Mouse (Mus musculus): ENCODE results near the gene Sytl2.
A peak's percentile ranks its signal among the peaks of the same experiment; 100 is the strongest.

The Sytl2 gene

GRCm38 (mm10) chr7:90362788-90363187, 60.7 kb downstream of the Sytl2 start:
- DNase-seq (ENCODE audit: extremely low read depth, low read depth), result no peak

DNA sequence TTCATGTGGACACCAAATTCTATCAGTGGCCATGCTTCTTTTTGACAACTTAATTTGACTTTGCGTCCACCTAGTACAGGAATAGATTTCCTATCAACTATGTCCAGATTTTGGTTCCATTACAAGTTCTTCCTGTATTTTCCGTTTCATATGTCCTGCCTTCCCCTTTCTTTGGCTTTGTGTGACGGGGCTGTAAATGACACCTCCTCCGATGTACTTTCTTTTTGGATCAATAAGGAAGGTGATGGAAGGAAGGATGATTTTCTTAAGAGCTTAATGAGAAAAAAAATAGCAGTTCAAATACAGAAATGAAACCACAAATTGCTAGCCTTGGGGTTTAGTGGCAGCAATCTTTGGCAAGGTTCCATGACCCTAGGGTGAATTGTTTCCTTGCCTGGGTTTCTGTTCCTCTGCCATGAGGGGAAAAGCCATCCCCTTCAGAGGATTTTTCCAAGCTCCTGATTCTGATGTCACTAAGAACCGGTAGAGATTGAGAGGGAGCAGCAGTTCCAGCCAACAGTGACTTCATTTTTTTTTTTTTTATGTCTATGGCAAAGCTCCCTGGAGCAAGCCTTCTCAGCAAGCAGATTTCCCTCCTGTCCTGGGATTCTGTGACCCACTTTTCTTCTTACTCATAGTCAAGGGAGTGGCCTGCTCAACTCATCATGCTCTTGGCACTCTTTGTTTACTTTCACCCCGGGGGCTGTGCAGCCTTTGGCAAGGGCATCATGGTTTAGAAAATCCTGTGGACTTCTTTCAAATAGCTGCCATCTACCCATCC, 68.2 kb downstream of the Sytl2 start:
- DNase-seq (ENCODE audit: extremely low read depth, low read depth), result no peak

DNA sequence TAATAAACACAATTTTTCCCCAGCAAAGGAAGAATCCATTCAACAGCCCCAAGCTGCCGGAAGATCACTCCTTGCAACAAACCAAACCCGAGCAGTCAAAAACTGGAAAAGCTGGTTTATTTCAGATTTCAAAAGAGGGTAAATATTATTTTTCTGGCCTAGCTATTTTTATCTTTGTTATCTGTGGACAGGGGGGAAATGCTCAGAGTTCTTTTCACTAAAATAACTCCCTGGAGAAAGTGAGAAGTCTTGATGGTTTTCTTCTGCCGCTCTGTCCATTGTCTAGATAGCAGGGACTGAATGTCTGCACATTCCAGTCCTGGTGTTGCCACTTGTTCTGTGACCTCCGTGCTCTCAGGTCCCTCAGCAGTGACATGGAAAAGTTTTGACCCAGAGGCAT, 70.8 kb downstream of the Sytl2 start:
- no peak for DNase-seq (ENCODE audit: extremely low read depth, low read depth)

DNA sequence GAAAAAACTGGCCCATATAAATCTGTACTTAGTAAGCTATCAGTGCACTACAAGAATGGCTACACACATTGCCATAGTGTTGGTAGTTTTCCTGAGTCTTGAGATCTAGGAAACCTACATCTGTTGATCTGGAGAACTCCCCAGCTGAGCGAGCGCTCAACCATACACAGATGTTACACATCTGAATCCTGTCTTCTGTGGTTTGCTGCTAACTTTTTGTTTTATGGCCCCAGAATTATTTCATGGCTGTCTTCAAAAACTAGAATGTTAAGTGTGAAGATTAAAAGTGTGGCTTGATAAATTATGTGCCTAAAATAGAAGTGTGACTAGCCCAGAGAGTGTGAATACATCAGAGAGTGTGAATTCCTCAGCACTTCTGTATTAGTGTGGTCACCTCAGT, 82.4 kb downstream of the Sytl2 start:
- DNase-seq (ENCODE audit: extremely low read depth, low read depth), result no peak

DNA sequence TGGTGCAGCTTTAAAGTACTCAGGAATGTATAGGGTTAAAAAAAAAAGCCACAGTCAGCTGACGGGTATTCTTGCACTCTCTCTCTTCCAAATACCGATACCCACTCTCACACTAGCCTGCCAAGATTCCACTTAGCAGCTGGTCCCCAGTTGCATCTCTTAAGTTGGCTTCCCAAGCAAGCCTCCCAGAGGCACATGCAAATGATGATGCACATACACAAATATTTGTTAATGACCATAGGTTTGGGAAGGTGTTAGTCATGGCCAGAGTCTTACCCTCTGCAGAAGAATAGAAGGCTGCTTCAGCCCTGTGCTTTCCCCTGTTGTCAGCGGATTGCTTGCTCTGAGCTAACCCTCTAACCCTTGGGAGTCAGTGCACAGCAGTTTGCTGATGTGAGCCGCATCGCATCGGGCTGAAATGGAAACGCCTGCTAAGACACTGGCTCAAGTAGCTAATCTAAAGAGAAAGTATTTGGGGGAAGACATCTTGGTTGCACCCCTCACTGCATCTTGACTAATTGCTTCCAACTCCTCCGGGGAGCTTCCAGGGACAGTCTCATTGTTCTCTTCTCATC, 84.9 kb downstream of the Sytl2 start:
- no peak for DNase-seq (ENCODE audit: extremely low read depth, low read depth)

DNA sequence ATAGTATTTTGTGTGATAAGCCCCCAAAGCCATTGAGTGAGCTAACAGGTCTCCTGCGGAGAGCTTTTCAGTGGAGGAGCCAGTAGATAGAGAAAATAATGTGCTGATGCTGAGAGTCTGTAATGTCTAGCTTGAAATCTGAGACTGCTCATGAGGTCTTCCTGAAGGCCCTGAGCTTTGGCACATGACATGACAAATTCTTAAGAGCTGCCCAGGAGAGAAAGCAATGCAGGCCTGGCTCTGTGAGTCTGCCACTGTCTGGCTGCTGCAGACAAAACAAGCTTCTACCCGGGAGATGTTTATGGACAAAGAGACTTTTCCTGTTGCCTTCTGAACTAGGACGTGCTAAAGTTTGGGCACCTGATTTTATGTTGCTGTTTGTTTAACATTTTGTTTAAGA, 87.7 kb downstream of the Sytl2 start:
- no peak for DNase-seq (ENCODE audit: extremely low read depth, low read depth)

DNA sequence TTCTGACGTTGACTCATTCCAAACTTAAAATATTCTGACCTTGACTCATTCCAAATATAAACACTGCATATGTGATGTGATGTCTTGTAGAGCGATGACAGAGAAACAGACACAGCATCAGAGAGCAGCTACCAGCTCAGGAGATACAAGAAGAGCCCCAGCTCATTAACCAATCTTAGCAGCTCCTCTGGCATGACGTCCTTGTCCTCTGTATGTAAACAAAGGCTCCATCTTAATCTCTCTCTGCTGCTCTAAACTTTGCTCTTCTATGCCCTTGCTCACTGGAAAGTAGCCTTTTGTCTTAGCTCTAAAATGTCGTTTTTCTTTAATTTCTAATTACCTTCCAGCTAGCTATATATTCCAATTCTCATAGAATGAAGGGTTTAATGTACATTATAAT, 93.0 kb downstream of the Sytl2 start:
- no peak for DNase-seq (ENCODE audit: extremely low read depth, low read depth)

- no peak for DNase-seq (ENCODE audit: extremely low read depth, low read depth)
Observed at GRCm38 (mm10) chr7:90395928-90396327, 93.9 kb downstream of the Sytl2 start.

DNA sequence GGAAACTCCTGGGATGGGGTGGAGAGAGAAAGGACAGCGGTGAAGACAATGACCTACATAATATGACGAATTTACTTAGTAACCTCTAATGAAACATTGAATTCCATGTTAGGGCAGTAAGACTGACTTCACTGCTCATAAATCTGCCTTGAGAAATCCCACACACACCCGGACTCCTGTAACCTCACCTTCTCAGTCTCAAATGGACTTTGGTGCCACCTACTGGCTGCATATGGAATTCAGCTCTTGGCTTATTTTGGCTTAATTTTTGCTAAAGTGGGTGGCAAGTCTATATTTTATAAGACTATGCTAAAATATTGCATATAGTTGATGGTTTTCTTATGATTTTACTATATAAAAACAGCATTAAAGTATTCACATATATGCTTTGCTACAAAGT, 107.9 kb downstream of the Sytl2 start:
- DNase-seq (ENCODE audit: extremely low read depth, low read depth), result peak; percentile 13

DNA sequence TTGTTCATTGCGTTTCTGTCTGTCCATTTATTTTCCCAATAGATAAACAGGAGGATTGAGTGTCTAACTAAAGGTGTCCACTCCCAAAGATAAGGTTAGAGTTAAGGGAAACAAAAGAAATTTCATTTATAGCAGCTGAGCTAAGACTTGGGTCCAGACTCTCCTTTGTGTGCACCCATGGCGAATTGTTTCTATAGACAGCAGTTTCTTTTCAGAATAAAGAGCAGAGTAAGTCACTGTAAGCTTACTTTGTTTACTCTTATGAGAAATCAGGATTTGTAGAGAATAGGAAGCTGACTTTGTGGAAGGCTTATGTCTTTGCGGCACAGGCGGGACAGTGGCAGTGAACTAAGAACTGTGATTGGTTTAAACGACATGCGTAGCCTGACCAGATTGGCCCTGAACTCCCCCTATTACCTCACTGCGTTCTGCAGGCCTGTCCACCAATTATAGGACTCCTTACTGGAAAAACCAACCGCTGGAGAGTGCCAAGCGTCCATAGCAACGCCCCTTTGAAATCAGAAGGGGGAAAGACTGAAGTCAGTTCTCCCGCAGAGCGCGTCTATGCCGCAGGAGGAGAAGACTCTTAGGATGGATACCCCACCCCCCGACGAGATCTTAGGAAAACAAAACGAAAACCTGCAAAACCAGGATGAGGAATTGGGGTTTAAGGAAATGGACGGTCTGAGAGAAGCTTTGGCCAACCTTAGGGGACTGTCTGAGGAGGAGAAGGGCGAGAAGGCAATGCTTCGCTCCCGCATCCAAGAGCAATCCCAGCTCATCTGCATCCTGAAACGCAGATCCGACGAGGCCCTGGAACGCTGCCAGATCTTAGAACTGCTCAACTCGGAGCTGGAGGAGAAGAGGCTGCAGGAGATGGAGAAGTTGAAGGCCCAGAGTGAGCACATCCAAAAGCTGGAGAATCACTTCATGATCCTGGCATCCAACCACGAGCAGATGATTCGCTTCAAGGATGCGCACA, 124.3 kb downstream of the Sytl2 start, which contains the start of gene Ccdc89:
Gene Ccdc89, plus strand, starts transcription at position 558 of the 982 bp plus-strand sequence.
- DNase-seq (ENCODE audit: extremely low read depth, low read depth), result no peak

- no peak for DNase-seq (ENCODE audit: extremely low read depth, low read depth)
Observed at GRCm38 (mm10) chr7:90427006-90427405, 125.0 kb downstream of the Sytl2 start.

GRCm38 (mm10) chr7:90432221-90432620, 130.2 kb downstream of the Sytl2 start:
- DNase-seq (ENCODE audit: extremely low read depth, low read depth), result no peak

DNA sequence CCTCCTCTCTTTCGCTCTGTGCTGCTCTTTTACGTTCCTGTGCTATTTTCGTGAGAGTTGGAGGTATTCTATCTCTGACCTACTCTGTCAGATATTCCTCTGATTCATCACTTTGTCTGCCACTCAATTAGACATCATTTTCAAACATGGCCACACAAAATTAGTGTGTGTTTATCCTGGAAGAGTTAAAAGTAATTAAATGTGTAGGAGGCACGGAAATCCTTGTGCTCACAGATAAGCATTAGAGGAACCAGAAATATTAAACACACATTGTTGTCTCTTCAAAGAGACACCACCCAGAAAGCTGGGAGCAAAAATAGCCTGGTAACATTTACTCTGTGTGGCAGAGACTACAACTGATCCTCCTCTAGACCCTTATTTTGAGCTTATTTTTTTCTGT, 138.0 kb downstream of the Sytl2 start:
- no peak for DNase-seq (ENCODE audit: extremely low read depth, low read depth)

- no peak for DNase-seq (ENCODE audit: extremely low read depth, low read depth)
Observed at GRCm38 (mm10) chr7:90442070-90442469, 140.0 kb downstream of the Sytl2 start.

DNA sequence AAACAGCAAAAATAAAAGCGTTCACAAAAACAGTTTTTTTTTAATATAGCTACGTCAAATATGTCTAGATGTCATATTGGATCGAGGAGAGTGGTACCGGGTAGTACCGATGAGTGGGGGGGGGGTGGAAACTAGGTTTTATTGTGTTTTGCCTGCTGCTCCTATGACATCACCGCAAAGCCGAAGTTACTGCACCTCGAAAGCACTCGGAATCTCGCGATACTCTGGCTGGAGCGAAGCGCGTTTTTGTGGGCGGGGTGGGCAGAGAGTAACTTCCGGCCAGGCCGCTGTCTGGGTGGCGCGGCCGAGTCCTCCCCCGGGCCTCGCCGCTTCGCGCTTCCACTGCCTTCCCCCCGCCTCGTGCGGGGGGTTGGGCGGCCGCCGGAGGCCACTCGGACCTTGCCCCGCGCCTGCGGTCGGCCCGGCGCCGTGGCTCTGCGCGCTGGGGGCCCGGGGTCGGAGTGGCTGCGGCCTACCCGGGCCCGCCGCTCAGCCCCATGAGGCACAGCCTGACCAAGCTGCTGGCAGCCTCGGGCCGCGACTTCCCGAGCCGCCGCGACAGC, 140.5 kb downstream of the Sytl2 start, which contains the start of gene Crebzf:
Gene Crebzf, plus strand, starts transcription at position 212 of the 563 bp plus-strand sequence.
- peak; percentile 92 for DNase-seq (ENCODE audit: extremely low read depth, low read depth)

- no peak for DNase-seq (ENCODE audit: extremely low read depth, low read depth)
Observed at GRCm38 (mm10) chr7:90443101-90444091, 141.3 kb downstream of the Sytl2 start.

GRCm38 (mm10) chr7:90444206-90444605, 142.2 kb downstream of the Sytl2 start:
- DNase-seq (ENCODE audit: extremely low read depth, low read depth), result no peak

DNA sequence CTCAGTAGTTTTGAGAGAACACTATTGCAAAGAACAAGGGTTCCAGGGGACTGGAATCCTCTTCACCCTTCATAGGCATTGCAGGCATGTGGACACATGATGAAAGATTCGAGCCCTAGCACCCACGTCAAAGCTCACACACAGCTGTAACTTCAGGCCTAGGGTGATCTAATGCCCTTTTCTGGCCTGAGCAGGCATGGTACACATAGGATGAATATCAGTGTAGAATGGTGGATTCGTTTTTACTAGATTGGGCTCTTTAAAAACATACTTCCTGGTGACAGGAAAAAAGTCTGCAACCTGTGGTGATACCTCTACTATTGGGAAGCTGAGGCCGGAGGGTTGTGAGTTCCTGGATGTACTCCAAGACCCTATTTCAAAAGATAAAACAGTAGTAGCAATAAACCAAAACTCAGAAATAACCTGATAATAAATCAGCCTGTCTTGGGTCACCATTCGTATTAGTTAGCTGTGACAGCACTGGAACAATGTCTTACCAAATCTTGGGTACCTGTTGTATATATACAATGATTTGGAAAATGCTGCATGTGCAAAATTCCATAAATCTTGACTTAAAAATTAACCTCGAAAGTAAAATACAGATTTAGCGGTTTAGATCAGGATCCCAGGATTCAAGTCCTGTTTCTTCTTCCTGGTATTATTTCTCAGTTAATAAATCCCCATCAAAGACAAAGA, 154.2 kb downstream of the Sytl2 start:
- no peak for DNase-seq (ENCODE audit: extremely low read depth, low read depth)

- DNase-seq (ENCODE audit: extremely low read depth, low read depth), result peak; percentile 73
Observed at GRCm38 (mm10) chr7:90456845-90457468, 154.9 kb downstream of the Sytl2 start, which contains the start of gene Tmem126a. Tmem126a (minus strand) TSS chr7:90457229.

Data from MEL-GATA-1-ER (cell line).